Mouse (Mus musculus) layer of hippocampus, adult 8-10 months (tissue): Measurements from ENCODE around the gene Snrnp35. TPM values are rescaled to one million over a fixed set of nuclear protein-coding genes. Genes with fewer than 3 reads are reported as not detected.

ENCODE experiments used
- DNase-seq, 2 experiments: peaks; one replicate each; pipeline ENCODE4 v3.0.0; 2022; ENCODE audit warnings: low spot score in 2 of 2
- total RNA-seq, 4 experiments: library from RNA; stranded (reverse); gene quantifications; 2 replicates each; pipeline ENCODE4 v1.2.4; 2022

The Snrnp35 gene
- total RNA-seq, 4 experiments from 2014 or later: 25.7 to 31.5 (median 28.6) TPM

GRCm38 (mm10) chr5:124462297-124463025 lies 20.5 kb upstream of the Snrnp35 start:
- no peak for DNase-seq

GRCm38 (mm10) chr5:124463462-124463861 lies 19.5 kb upstream of the Snrnp35 start:
- DNase-seq: no peak

GRCm38 (mm10) chr5:124464905-124465304 lies 18.0 kb upstream of the Snrnp35 start:
- no peak for DNase-seq

GRCm38 (mm10) chr5:124467766-124468165 lies 15.2 kb upstream of the Snrnp35 start:
- DNase-seq: no peak

GRCm38 (mm10) chr5:124468365-124468764 lies 14.6 kb upstream of the Snrnp35 start:
- DNase-seq: no peak

- no peak for DNase-seq
These were observed 13.4 kb upstream of the Snrnp35 start for GRCm38 (mm10) chr5:124469486-124469885.

GRCm38 (mm10) chr5:124470591-124471171 lies 12.3 kb upstream of the Snrnp35 start:
- DNase-seq: no peak

GRCm38 (mm10) chr5:124478873-124479204 lies 4.1 kb upstream of the Snrnp35 start:
- DNase-seq: no peak

GRCm38 (mm10) chr5:124480119-124480518 lies 2.8 kb upstream of the Snrnp35 start:
- no peak for DNase-seq

GRCm38 (mm10) chr5:124481714-124482113 lies 1.2 kb upstream of the Snrnp35 start:
- no peak for DNase-seq

GRCm38 (mm10) chr5:124482436-124482965 lies 433 bp upstream of the Snrnp35 start:
- no peak for DNase-seq

- no peak for DNase-seq
These were observed 892 bp downstream of the Snrnp35 start for GRCm38 (mm10) chr5:124483655-124484396.

GRCm38 (mm10) chr5:124485654-124486053 lies 2.7 kb downstream of the Snrnp35 start:
- DNase-seq: no peak

- no peak for DNase-seq
These were observed 6.0 kb downstream of the Snrnp35 start for GRCm38 (mm10) chr5:124488885-124489284.

- DNase-seq: no peak
These were observed 8.8 kb downstream of the Snrnp35 start for GRCm38 (mm10) chr5:124491732-124492131.

- no peak for DNase-seq
These were observed 9.7 kb downstream of the Snrnp35 start for GRCm38 (mm10) chr5:124492618-124493017.

GRCm38 (mm10) chr5:124493455-124493854 lies 10.5 kb downstream of the Snrnp35 start:
- DNase-seq: no peak

GRCm38 (mm10) chr5:124495547-124495946 lies 12.6 kb downstream of the Snrnp35 start:
- DNase-seq: no peak

- no peak for DNase-seq
These were observed 13.9 kb downstream of the Snrnp35 start for GRCm38 (mm10) chr5:124496614-124497514.

GRCm38 (mm10) chr5:124498221-124498876 lies 15.4 kb downstream of the Snrnp35 start:
- DNase-seq: no peak

GRCm38 (mm10) chr5:124499001-124499400 lies 16.1 kb downstream of the Snrnp35 start:
- DNase-seq: no peak
